8 mouse cellular contexts compared by ENCODE assay signal in genomic region chr17:48543301-48543765, GRCm38 (mm10).
DNase-seq lines count a peak whose midpoint lies in the region; ATAC-seq and TF ChIP-seq lines count a peak whose summit lies in the region.

No protein-coding gene starts in this region.

- no peak overlapping the region for H3K9ac ChIP-seq in midbrain, embryonic 15.5 days
- H3K9ac ChIP-seq in liver, postnatal 0 days (replicated peaks): no peak overlapping the region

- H3K4me2 ChIP-seq in midbrain, embryonic 15.5 days: peak overlapping the region; percentile 29
- H3K4me2 ChIP-seq in liver, postnatal 0 days (ENCODE audit: low read depth, low read length): no peak overlapping the region

- H3K27ac ChIP-seq in midbrain, embryonic 15.5 days: peak overlapping the region; percentile 48; the same call in 1 of the 2 replicates
- H3K27ac ChIP-seq in liver, postnatal 0 days (ENCODE audit: low read depth): no peak overlapping the region

- no peak overlapping the region for H3K4me3 ChIP-seq in midbrain, embryonic 15.5 days
- no peak overlapping the region for H3K4me3 ChIP-seq in liver, postnatal 0 days (ENCODE audit: low read depth, low read length)

- ATAC-seq in midbrain, embryonic 15.5 days (replicated peaks): no peak
- ATAC-seq in activated CD4-positive, CD25-positive, alpha-beta regulatory T cell, adult 4 months: no peak
- no peak for ATAC-seq in liver, postnatal 0 days

- no peak for TF ChIP-seq CTCF in liver, postnatal 0 days (IDR thresholded peaks at IDR 0.05; ENCODE audit: low read depth)

- peaks cover 6% of the 10 kb centered on the region; the same call in 1 of the 2 replicates for H3K4me1 ChIP-seq in midbrain, embryonic 15.5 days
- H3K4me1 ChIP-seq in liver, postnatal 0 days (ENCODE audit: insufficient read depth): no peaks in the 10 kb centered on the region

- TF ChIP-seq EP300 in liver, postnatal 0 days (IDR thresholded peaks at IDR 0.05; ENCODE audit: low read depth): no peak

- H3K9me3 ChIP-seq in midbrain, embryonic 15.5 days: no peaks in the 10 kb centered on the region
- no peaks in the 10 kb centered on the region for H3K9me3 ChIP-seq in liver, postnatal 0 days (ENCODE audit: low read length)

- WGBS in midbrain, embryonic 15.5 days: 66% methylated on average over 15 of the region's 15 CpGs
- 66% methylated on average over 15 of the region's 15 CpGs for WGBS in liver, postnatal 0 days (ENCODE audit: insufficient replicate concordance)

- peak; percentile 40 for DNase-seq in cerebellum, adult 8-10 months
- DNase-seq in cerebellum, postnatal 4 days (ENCODE audit: low spot score in 2 of 2): no peak
- DNase-seq in cerebellum, postnatal 25 days: peak; percentile 43 to 45
- DNase-seq in kidney, postnatal 36 days: peak; percentile 40 to 58
- no peak for DNase-seq in urinary bladder, postnatal 4 days (ENCODE audit: low spot score in 2 of 2)
- DNase-seq in liver, postnatal 0 days: no peak

- no peaks in the 10 kb centered on the region for H3K36me3 ChIP-seq in midbrain, embryonic 15.5 days (replicated peaks)
- no peaks in the 10 kb centered on the region for H3K36me3 ChIP-seq in liver, postnatal 0 days (replicated peaks; ENCODE audit: insufficient read depth, low read length)

- no peaks in the 10 kb centered on the region for H3K27me3 ChIP-seq in midbrain, embryonic 15.5 days (replicated peaks)
- H3K27me3 ChIP-seq in liver, postnatal 0 days (ENCODE audit: insufficient read depth, low read length): no peaks in the 10 kb centered on the region

Comparison
In these comparisons a context has a peak if more than half of its experiments do, and no peak if none do; other contexts are left out.
1. DNase-seq: peak in cerebellum, adult 8-10 months (single experiment), cerebellum, postnatal 25 days (2 of 2) and kidney, postnatal 36 days (2 of 2); none in cerebellum, postnatal 4 days (0 of 2), urinary bladder, postnatal 4 days (0 of 2) and liver, postnatal 0 days (single experiment).